Mouse (Mus musculus) lung, embryonic 15.5 days (tissue): ENCODE results near the gene Rnf6. TPM values are rescaled to one million over a fixed set of nuclear protein-coding genes. Genes with fewer than 3 reads are reported as not detected.

Experiments used
- ATAC-seq: fragments of 200-750 bp; cut with Nextera tagmentation; 2 replicates; pipeline ENCODE4 v1.8.0; 2017; ENCODE audit warnings: moderate number of reproducible peaks, borderline replicate concordance; ENCODE audit not compliant: low FRiP score, low TSS enrichment; ENCODE audit errors: extremely low read depth
- H3K27ac ChIP-seq: fragments of 300-500 bp; sonication (generic); 2 replicates; pipeline ENCODE4 v1.5.1; 2015; ENCODE audit warnings: moderate library complexity, mild to moderate bottlenecking, inconsistent platforms
- H3K27me3 ChIP-seq: fragments of 300-500 bp; sonication (generic); 2 replicates; pipeline ENCODE4 v1.6.1; 2015; ENCODE audit warnings: inconsistent platforms
- H3K36me3 ChIP-seq: fragments of 300-500 bp; sonication (generic); 2 replicates; pipeline ENCODE4 v1.6.1; 2015; ENCODE audit warnings: inconsistent platforms
- H3K4me1 ChIP-seq: fragments of 300-500 bp; sonication (generic); 2 replicates; pipeline ENCODE4 v1.6.1; 2015; ENCODE audit warnings: inconsistent platforms
- H3K4me2 ChIP-seq: fragments of 300-500 bp; sonication (generic); 2 replicates; pipeline ENCODE4 v1.6.1; 2015; ENCODE audit warnings: inconsistent platforms, mild to moderate bottlenecking, moderate library complexity
- H3K4me3 ChIP-seq: fragments of 300-500 bp; sonication (generic); 2 replicates; pipeline ENCODE4 v1.5.1; 2015; ENCODE audit warnings: mild to moderate bottlenecking, inconsistent platforms
- H3K9ac ChIP-seq: fragments of 300-500 bp; sonication (generic); 2 replicates; pipeline ENCODE4 v1.6.1; 2015; ENCODE audit warnings: inconsistent platforms
- H3K9me3 ChIP-seq: fragments of 300-500 bp; sonication (generic); 2 replicates; pipeline ENCODE4 v1.6.1; 2016; ENCODE audit warnings: inconsistent platforms
- WGBS: fragments of 180-500 bp; shearing (Covaris S2); methylation state at CpG from one replicate; pipeline ENCODE4 v1.1.7; 2015; 5-methylcytosine and 5-hydroxymethylcytosine counted together
- polyA plus RNA-seq: library from polyadenylated mRNA; unstranded; fragments of >200 nt; fragmentation: Nextera tagmentation; extraction: Ambion mirVana; gene quantifications from 2 replicates; pipeline ENCODE4 v1.2.1, GENCODE M21; 2015

The Rnf6 gene
- polyA plus RNA-seq, 1 experiment from 2014 or later, result 51.7 TPM

GRCm38 (mm10) chr5:146227496-146227895, 6.1 kb upstream of the Rnf6 start:
- Histone ChIP-seq H3K9ac (no peak overlapping the region), H3K4me3 (no peak overlapping the region), H3K4me2 (no peak overlapping the region), H3K4me1 (peaks cover 5% of the 10 kb centered on the region), H3K36me3 (no peaks in the 10 kb centered on the region), H3K9me3 (no peaks in the 10 kb centered on the region), H3K27me3 (no peaks in the 10 kb centered on the region), H3K27ac (no peak overlapping the region)
- 85% methylated on average over 8 of the region's 8 CpGs for WGBS
- no peak for ATAC-seq

- ATAC-seq, result no peak
- 69% methylated on average over 5 of the region's 5 CpGs for whole genome bisulfite sequencing
These were observed 2.4 kb upstream of the Rnf6 start for GRCm38 (mm10) chr5:146223786-146224185.

GRCm38 (mm10) chr5:146221722-146222121, 367 bp upstream of the Rnf6 start:
- 31% methylated on average over 6 of the region's 6 CpGs for WGBS
- Histone ChIP-seq H3K36me3 (peaks cover 21% of the 10 kb centered on the region), H3K9ac (peak overlapping the region; percentile 85), H3K4me3 (peak overlapping the region; percentile 85), H3K27ac (peak overlapping the region; percentile 99), H3K4me2 (peak overlapping the region; percentile 63), H3K9me3 (no peaks in the 10 kb centered on the region), H3K4me1 (peaks cover 8% of the 10 kb centered on the region), H3K27me3 (no peaks in the 10 kb centered on the region)
- no peak for ATAC-seq

More at GRCm38 (mm10) chr5:146223786-146224185, 2.4 kb upstream of the Rnf6 start:
- H3K27ac ChIP-seq, result no peak overlapping the region
- H3K4me3 ChIP-seq, result no peak overlapping the region
- no peaks in the 10 kb centered on the region for H3K9me3 ChIP-seq
- H3K4me1 ChIP-seq, result peaks cover 8% of the 10 kb centered on the region
- H3K4me2 ChIP-seq, result no peak overlapping the region
- H3K36me3 ChIP-seq, result peaks cover 6% of the 10 kb centered on the region; the same call in 1 of the 2 replicates
- H3K9ac ChIP-seq, result no peak overlapping the region
- H3K27me3 ChIP-seq, result no peaks in the 10 kb centered on the region

GRCm38 (mm10) chr5:146220501-146220878, 865 bp downstream of the Rnf6 start:
- Histone ChIP-seq H3K4me3 (peak overlapping the region; percentile 85), H3K9ac (peak overlapping the region; percentile 37), H3K36me3 (peaks cover 29% of the 10 kb centered on the region), H3K27ac (peak overlapping the region; percentile 99; the same call in 1 of the 2 replicates), H3K4me2 (peak overlapping the region; percentile 63), H3K9me3 (no peaks in the 10 kb centered on the region), H3K27me3 (no peaks in the 10 kb centered on the region), H3K4me1 (peaks cover 8% of the 10 kb centered on the region)
- peak; percentile 27; the same call in 1 of the 2 replicates for ATAC-seq
- WGBS, result 6% methylated on average over 13 of the region's 13 CpGs

GRCm38 (mm10) chr5:146205537-146205936, 15.8 kb downstream of the Rnf6 start:
- WGBS, result 90% methylated on average over 5 of the region's 5 CpGs
- H3K4me1 ChIP-seq, result no peaks in the 10 kb centered on the region

GRCm38 (mm10) chr5:146203921-146204320, 17.4 kb downstream of the Rnf6 start:
- WGBS, result 79% methylated on average over 2 of the region's 2 CpGs
- Histone ChIP-seq H3K9ac (no peak overlapping the region), H3K4me1 (no peaks in the 10 kb centered on the region), H3K36me3 (peaks cover 58% of the 10 kb centered on the region), H3K4me2 (no peak overlapping the region), H3K27me3 (no peaks in the 10 kb centered on the region), H3K9me3 (no peaks in the 10 kb centered on the region), H3K27ac (no peak overlapping the region), H3K4me3 (no peak overlapping the region)
- no peak for ATAC-seq

More at GRCm38 (mm10) chr5:146205537-146205936, 15.8 kb downstream of the Rnf6 start:
- H3K36me3 ChIP-seq, result peaks cover 69% of the 10 kb centered on the region
- H3K27me3 ChIP-seq, result no peaks in the 10 kb centered on the region
- no peak overlapping the region for H3K9ac ChIP-seq
- H3K27ac ChIP-seq, result no peak overlapping the region
- H3K4me2 ChIP-seq, result no peak overlapping the region
- ATAC-seq, result no peak
- H3K4me3 ChIP-seq, result no peak overlapping the region
- H3K9me3 ChIP-seq, result no peaks in the 10 kb centered on the region

- H3K9me3 ChIP-seq, result no peaks in the 10 kb centered on the region
- H3K4me3 ChIP-seq, result no peak overlapping the region
- 98% methylated on average over 6 of the region's 6 CpGs for WGBS
- H3K4me1 ChIP-seq, result no peaks in the 10 kb centered on the region
- H3K27me3 ChIP-seq, result no peaks in the 10 kb centered on the region
- H3K27ac ChIP-seq, result no peak overlapping the region
- peaks cover 27% of the 10 kb centered on the region for H3K36me3 ChIP-seq
- ATAC-seq, result no peak
- no peak overlapping the region for H3K9ac ChIP-seq
- no peak overlapping the region for H3K4me2 ChIP-seq
These were observed 20.8 kb downstream of the Rnf6 start for GRCm38 (mm10) chr5:146200580-146200979.

GRCm38 (mm10) chr5:146199540-146199939, 21.8 kb downstream of the Rnf6 start:
- no peak for ATAC-seq
- Histone ChIP-seq H3K27ac (no peak overlapping the region), H3K4me1 (no peaks in the 10 kb centered on the region)

GRCm38 (mm10) chr5:146199073-146199472, 22.3 kb downstream of the Rnf6 start:
- no peaks in the 10 kb centered on the region for H3K9me3 ChIP-seq
- no peak overlapping the region for H3K4me3 ChIP-seq
- H3K9ac ChIP-seq, result no peak overlapping the region
- ATAC-seq, result no peak
- no peak overlapping the region for H3K27ac ChIP-seq
- no peak overlapping the region for H3K4me2 ChIP-seq
- peaks cover 12% of the 10 kb centered on the region for H3K36me3 ChIP-seq
- no peaks in the 10 kb centered on the region for H3K4me1 ChIP-seq
- no peaks in the 10 kb centered on the region for H3K27me3 ChIP-seq

More at GRCm38 (mm10) chr5:146199540-146199939, 21.8 kb downstream of the Rnf6 start:
- WGBS, result 75% methylated on average over 2 of the region's 2 CpGs
- Histone ChIP-seq H3K27me3 (no peaks in the 10 kb centered on the region), H3K36me3 (peaks cover 16% of the 10 kb centered on the region), H3K4me2 (no peak overlapping the region), H3K4me3 (no peak overlapping the region), H3K9ac (no peak overlapping the region), H3K9me3 (no peaks in the 10 kb centered on the region)

- Histone ChIP-seq H3K27ac (no peak overlapping the region), H3K4me2 (no peak overlapping the region), H3K27me3 (no peaks in the 10 kb centered on the region), H3K9ac (no peak overlapping the region), H3K4me1 (no peaks in the 10 kb centered on the region), H3K36me3 (no peaks in the 10 kb centered on the region), H3K9me3 (no peaks in the 10 kb centered on the region), H3K4me3 (no peak overlapping the region)
- no peak for ATAC-seq
- WGBS, result 83% methylated on average over 8 of the region's 8 CpGs
These were observed 28.0 kb downstream of the Rnf6 start for GRCm38 (mm10) chr5:146193360-146193759.

- Histone ChIP-seq H3K4me2 (no peak overlapping the region), H3K27ac (no peak overlapping the region), H3K4me1 (no peaks in the 10 kb centered on the region), H3K9ac (no peak overlapping the region), H3K4me3 (no peak overlapping the region), H3K9me3 (no peaks in the 10 kb centered on the region), H3K27me3 (no peaks in the 10 kb centered on the region), H3K36me3 (no peaks in the 10 kb centered on the region)
- ATAC-seq, result no peak
- WGBS, result 61% methylated on average over 3 of the region's 3 CpGs
These were observed 30.7 kb downstream of the Rnf6 start for GRCm38 (mm10) chr5:146190501-146191269.

- Histone ChIP-seq H3K9ac (no peak overlapping the region), H3K4me1 (no peaks in the 10 kb centered on the region), H3K9me3 (no peaks in the 10 kb centered on the region), H3K4me2 (no peak overlapping the region), H3K4me3 (no peak overlapping the region), H3K36me3 (no peaks in the 10 kb centered on the region), H3K27ac (no peak overlapping the region), H3K27me3 (no peaks in the 10 kb centered on the region)
- ATAC-seq, result no peak
- WGBS, result 54% methylated on average over 4 of the region's 4 CpGs
These were observed 31.3 kb downstream of the Rnf6 start for GRCm38 (mm10) chr5:146190093-146190492.
